Mouse (Mus musculus): Measurements from ENCODE around the gene Lin7b.

DNA sequence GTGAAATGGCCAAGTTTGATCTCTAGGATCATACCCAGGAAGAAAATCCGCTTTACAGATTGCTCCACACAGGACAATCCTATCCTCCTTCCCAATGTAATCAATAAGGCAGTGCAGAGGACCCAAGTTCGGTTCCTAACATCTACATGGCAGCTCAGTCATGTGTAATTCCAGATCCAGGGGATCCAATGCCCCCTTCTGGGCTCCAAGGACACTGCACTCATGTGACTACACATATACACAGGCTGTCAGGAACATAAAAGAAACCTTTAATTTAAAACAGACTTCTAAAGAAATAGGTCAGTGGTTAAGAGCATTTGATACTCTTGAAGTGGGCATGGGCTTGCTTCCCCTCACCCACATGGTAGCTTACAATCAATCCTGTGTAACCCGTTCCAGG lies 15.7 kb upstream of the Lin7b start:
- no peak for TF ChIP-seq CTCF (IDR thresholded peaks at IDR 0.05; ENCODE audit: insufficient read depth, low read length)
- no peak for TF ChIP-seq POLR2A (IDR thresholded peaks at IDR 0.05; ENCODE audit: borderline replicate concordance, extremely low read depth, low read depth, low read length)

Data from lung, adult 2 months (tissue).